Mouse (Mus musculus): ENCODE measurements around the gene Gm609.

- TF ChIP-seq GATA1 (IDR thresholded peaks at IDR 0.05; ENCODE audit: borderline replicate concordance, low read length) (no peak), FLI1 (IDR thresholded peaks at IDR 0.05; ENCODE audit: low read length) (no peak)
These were observed 100.5 kb downstream of the Gm609 start for GRCm38 (mm10) chr16:45392246-45392645.

Data from megakaryocyte, embryonic 14.5 days (primary cell).